Mouse (Mus musculus): Measurements from ENCODE around the gene Olfr1387.
"Not testable (repeated sequence)": the region's sequence is repeated elsewhere in the genome, so short reads cannot be mapped to it uniquely, and the experiment has no call there.

The Olfr1387 gene

GRCm38 (mm10) chr11:49455043-49455442 is at the start of gene Olfr1387:
Gene Olfr1387, plus strand, starts transcription at chr11:49455343.
- DNase-seq (ENCODE audit: low spot score in 2 of 2) = no peak

DNA sequence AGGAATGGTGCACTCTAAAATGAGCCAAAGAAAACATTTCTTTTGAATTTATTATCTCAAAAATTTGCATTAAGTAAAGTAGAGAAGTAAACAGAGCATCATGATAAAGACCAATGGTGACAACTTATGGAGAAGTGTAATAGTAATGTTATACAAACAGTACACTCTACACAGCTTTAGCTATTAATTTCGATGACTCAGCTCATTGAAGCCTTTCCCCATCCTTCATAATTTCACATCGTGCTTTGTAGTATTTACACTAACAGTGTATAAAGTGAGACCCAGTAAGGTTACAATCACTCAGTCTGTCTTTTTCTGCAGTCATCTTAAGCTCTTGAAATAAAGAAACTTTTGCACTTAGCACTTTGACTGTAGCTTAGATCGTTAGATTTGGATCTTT is 48.4 kb upstream of the Olfr1387 start:
- DNase-seq (ENCODE audit: low spot score in 2 of 2) = no peak

DNA sequence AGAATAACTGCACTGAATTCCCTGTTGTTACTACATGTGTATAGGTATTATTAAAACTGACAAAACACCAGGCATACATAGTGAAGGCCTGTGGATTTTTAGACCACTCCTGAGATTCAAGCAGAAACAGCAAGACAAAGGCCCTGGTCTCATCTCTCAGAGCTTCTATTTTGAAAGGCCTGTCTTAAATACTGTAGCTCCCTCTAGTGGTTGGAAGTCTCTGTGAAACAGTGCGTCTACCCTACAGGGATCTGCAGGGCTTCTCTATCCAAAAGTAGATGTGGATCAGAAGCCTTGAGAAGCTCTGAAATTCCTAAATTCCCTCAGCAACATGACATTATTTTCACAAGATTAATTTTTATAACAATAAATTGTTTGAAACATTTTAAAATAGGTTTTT is 44.6 kb upstream of the Olfr1387 start:
- peak; percentile 1 to 3 for DNase-seq (ENCODE audit: low spot score in 2 of 2)

GRCm38 (mm10) chr11:49422767-49423166 is 32.4 kb upstream of the Olfr1387 start, which contains the start of gene Olfr1389:
Gene Olfr1389, plus strand, starts transcription at chr11:49423067.
- no peak for DNase-seq (ENCODE audit: low spot score in 2 of 2)

DNA sequence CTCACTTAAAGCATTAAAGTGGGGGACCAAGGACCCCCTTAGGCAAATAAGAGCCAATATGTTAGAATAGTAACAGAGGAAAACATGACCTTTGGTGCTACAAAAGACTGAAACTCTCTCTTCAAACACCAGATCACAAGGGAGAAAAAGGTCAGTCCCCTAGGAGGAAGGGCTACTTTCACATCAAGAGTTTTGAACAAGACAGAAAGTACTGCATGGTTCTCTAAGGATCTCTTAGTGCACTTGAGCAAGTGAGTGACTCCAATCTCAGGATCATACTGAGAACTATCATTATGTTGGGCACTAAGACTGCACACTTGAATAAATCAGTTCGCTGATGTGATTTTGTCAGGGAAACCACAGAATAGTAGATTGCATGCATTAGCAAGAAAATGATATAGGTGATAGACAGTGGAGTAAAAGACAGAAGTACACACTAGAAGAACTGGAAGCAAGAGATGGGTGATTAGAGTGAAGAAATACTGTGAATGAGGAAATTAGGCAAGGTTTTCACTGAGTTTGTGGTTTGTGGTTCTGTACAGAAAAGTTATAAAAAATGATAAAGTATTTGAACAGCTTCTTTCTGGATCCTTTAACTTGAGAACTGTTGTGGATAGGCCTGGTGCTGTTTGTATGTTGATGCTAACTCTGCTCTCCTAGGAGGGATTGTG is 29.8 kb upstream of the Olfr1387 start:
- DNase-seq (ENCODE audit: low spot score in 2 of 2) = no peak

DNA sequence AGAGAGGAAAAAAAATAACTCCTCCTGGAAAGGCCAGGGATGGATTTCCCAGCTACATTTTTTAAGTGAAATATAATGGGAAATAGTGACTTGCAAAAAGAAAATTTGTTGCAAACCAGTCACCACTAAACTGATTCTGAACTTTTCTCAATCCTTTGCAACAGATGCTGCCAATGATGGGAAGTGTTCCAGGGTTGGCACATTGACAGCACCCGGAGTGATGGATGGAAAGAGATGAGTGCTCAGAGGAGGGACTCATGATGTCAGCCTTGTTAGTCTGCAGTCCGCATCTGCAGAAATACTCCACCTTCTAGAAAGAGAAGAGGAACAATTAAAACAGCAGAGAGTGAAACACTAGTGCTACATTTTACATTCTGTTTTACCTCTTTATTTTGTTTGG is 25.5 kb upstream of the Olfr1387 start:
- no peak for DNase-seq (ENCODE audit: low spot score in 2 of 2)

GRCm38 (mm10) chr11:49436411-49436810 is 18.7 kb upstream of the Olfr1387 start, which contains the start of gene Olfr1388:
Gene Olfr1388, plus strand, starts transcription at chr11:49436624.
- no peak for DNase-seq (ENCODE audit: low spot score in 2 of 2)

GRCm38 (mm10) chr11:49464746-49465145 is 9.6 kb downstream of the Olfr1387 start, which contains the start of gene Olfr1386:
Gene Olfr1386, plus strand, starts transcription at chr11:49465046.
- not testable (repeated sequence) for DNase-seq (ENCODE audit: low spot score in 2 of 2)

- no peak for DNase-seq (ENCODE audit: low spot score in 2 of 2)
Observed at GRCm38 (mm10) chr11:49485973-49486372, 30.8 kb downstream of the Olfr1387 start.

DNA sequence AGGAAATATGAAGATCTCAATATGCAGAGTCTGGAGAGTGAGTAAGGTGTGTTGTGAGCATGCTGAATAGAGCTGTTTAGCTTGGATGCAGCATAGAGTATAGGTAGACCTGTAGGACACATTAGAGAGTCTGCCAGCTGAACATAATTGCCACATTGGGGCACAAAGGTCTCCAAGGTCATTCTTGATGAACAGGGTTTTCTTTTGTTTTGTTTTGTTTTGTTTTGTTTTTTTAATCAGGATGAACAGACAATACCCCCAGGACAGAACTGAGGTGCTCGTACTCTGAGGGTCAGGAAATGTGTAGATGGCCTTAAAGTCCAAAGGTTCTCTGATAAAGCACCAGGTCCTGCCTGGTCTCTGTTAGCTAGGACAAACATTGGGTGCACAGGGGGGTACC is 33.6 kb downstream of the Olfr1387 start, which contains the start of gene Olfr1385:
TSS of gene Olfr1385 (plus strand) at position 301 of the 400 bp plus-strand sequence.
- DNase-seq (ENCODE audit: low spot score in 2 of 2) = not testable (repeated sequence)

Measured in natural killer cell, adult 2 months (primary cell).